Mouse (Mus musculus) heart, embryonic 14.5 days (tissue): ENCODE data around the gene Slco4a1. TPM values are rescaled to one million over a fixed set of nuclear protein-coding genes. Genes with fewer than 3 reads are reported as not detected.

Experiments used
- ATAC-seq: fragments of 200-750 bp; cut with Nextera tagmentation; 2 replicates; pipeline ENCODE4 v1.8.0; 2017; ENCODE audit warnings: low read depth, moderate TSS enrichment; ENCODE audit not compliant: insufficient number of reproducible peaks, insufficient read depth, low FRiP score
- H3K27ac ChIP-seq, 2 experiments: fragments of 200-500 bp in 1 of 2; fragments of 300-500 bp in 1 of 2; sonication (generic) in 1 of 2; replicated peaks in 1 of 2; 2 replicates each; pipeline ENCODE4 v1.5.1; 2012 to 2014; ENCODE audit warnings: low read depth in 2 of 2, low read length in 2 of 2, control low read depth in 1 of 2, mild to moderate bottlenecking in 1 of 2, mixed read lengths in 1 of 2; ENCODE audit not compliant: control insufficient read depth in 1 of 2, insufficient read depth in 1 of 2
- H3K27me3 ChIP-seq: fragments of 300-500 bp; sonication (generic); 2 replicates; pipeline ENCODE4 v1.6.1; 2014; ENCODE audit warnings: mild to moderate bottlenecking, low read length, control low read depth; ENCODE audit not compliant: control insufficient read depth, insufficient read depth
- H3K36me3 ChIP-seq: fragments of 300-500 bp; sonication (generic); 2 replicates; pipeline ENCODE4 v1.6.1; 2014; ENCODE audit warnings: mild to moderate bottlenecking, control low read depth, low read length, mixed read lengths; ENCODE audit not compliant: control insufficient read depth, insufficient read depth
- H3K4me1 ChIP-seq, 2 experiments: fragments of 200-500 bp in 1 of 2; fragments of 300-500 bp in 1 of 2; sonication (generic) in 1 of 2; 2 replicates each; pipeline ENCODE4 v1.6.1; 2012 to 2014; ENCODE audit warnings: low read length in 2 of 2, control low read depth in 1 of 2, mixed read lengths in 1 of 2; ENCODE audit not compliant: control insufficient read depth in 2 of 2, insufficient read depth in 2 of 2
- H3K4me2 ChIP-seq: fragments of 300-500 bp; sonication (generic); 2 replicates; pipeline ENCODE4 v1.6.1; 2014; ENCODE audit warnings: mild to moderate bottlenecking, low read length
- H3K4me3 ChIP-seq, 2 experiments: fragments of 200-500 bp in 1 of 2; fragments of 300-500 bp in 1 of 2; sonication (generic) in 1 of 2; 2 replicates each; pipeline ENCODE4 v1.5.1; 2012 to 2014; ENCODE audit warnings: low read length in 2 of 2, mild to moderate bottlenecking in 2 of 2, control low read depth in 1 of 2, low read depth in 1 of 2, moderate library complexity in 1 of 2; ENCODE audit not compliant: control insufficient read depth in 1 of 2, insufficient read depth in 1 of 2
- H3K9ac ChIP-seq: fragments of 300-500 bp; sonication (generic); 2 replicates; pipeline ENCODE4 v1.6.1; 2014; ENCODE audit warnings: mild to moderate bottlenecking, low read length
- H3K9me3 ChIP-seq: fragments of 300-500 bp; sonication (generic); 2 replicates; pipeline ENCODE4 v1.6.1; 2016; ENCODE audit warnings: low read length, control low read depth; ENCODE audit not compliant: control insufficient read depth
- WGBS: fragments of 180-500 bp; shearing (Covaris S2); extraction: QIAGEN DNeasy Blood & Tissue Kit; methylation state at CpG from one replicate; pipeline ENCODE4 v1.1.7; 2014; 5-methylcytosine and 5-hydroxymethylcytosine counted together
- polyA plus RNA-seq: library from polyadenylated mRNA; unstranded; fragments of >200 nt; fragmentation: Nextera tagmentation; extraction: Ambion mirVana; gene quantifications from 2 replicates; pipeline ENCODE4 v1.2.1, GENCODE M21; 2014

Gene Slco4a1
- polyA plus RNA-seq, 1 experiment from 2014 or later: 0.26 TPM

DNA sequence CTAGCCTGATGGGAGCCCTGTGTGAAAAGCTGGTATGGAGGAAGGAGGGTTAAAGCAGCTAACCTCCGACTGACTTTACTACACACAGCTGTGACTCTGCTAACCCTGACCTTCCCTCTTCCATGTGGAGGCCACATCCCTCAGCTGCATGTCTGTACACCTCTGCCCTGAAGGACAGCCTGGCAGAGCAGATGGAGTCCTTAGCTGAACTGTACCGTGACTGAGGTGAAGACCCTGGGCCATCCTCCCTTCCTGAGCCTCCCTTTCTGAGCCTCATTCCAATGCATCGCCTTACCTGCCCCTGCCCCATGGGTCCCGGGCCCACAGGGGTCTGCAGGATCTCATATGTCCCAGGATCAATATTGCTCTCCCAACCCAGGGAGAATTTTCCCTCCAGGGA, 28.8 kb downstream of the Slco4a1 start:
- ATAC-seq: no peak
- no peak overlapping the region for H3K4me2 ChIP-seq
- H3K27me3 ChIP-seq: peaks cover 32% of the 10 kb centered on the region
- 67% methylated on average over 4 of the region's 4 CpGs for WGBS
- no peak overlapping the region for H3K27ac ChIP-seq
- H3K4me1 ChIP-seq: no peaks in the 10 kb centered on the region; a peak in 1 of 4 replicates
- H3K36me3 ChIP-seq: no peaks in the 10 kb centered on the region
- no peak overlapping the region for H3K9ac ChIP-seq
- H3K4me3 ChIP-seq: no peak overlapping the region
- no peaks in the 10 kb centered on the region for H3K9me3 ChIP-seq

DNA sequence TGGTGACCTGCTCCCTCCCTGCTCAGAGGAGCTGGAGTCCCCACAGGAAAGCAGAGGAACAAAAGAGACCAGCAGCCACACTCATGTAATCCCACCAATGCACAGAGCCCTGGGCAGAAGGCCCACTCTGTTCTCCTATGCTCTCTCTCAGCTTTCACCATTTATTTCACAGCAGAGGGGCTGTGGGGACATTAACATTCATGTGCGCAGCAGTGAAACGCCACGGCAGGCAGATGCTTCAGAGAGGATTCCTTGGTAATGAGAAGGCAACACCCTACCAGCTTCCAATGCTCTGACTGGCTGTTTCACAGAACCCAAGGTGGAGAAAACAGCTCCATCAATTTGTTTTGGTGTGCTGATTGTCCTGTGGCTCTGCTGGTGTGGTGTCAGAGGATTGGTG, 29.3 kb downstream of the Slco4a1 start:
- H3K36me3 ChIP-seq: no peaks in the 10 kb centered on the region
- no peak overlapping the region for H3K27ac ChIP-seq
- ATAC-seq: no peak
- WGBS: 74% methylated on average over 3 of the region's 3 CpGs
- no peak overlapping the region for H3K4me3 ChIP-seq
- H3K9me3 ChIP-seq: no peaks in the 10 kb centered on the region
- H3K9ac ChIP-seq: no peak overlapping the region
- H3K4me1 ChIP-seq: no peaks in the 10 kb centered on the region; a peak in 1 of 4 replicates
- peaks cover 37% of the 10 kb centered on the region for H3K27me3 ChIP-seq
- H3K4me2 ChIP-seq: no peak overlapping the region

DNA sequence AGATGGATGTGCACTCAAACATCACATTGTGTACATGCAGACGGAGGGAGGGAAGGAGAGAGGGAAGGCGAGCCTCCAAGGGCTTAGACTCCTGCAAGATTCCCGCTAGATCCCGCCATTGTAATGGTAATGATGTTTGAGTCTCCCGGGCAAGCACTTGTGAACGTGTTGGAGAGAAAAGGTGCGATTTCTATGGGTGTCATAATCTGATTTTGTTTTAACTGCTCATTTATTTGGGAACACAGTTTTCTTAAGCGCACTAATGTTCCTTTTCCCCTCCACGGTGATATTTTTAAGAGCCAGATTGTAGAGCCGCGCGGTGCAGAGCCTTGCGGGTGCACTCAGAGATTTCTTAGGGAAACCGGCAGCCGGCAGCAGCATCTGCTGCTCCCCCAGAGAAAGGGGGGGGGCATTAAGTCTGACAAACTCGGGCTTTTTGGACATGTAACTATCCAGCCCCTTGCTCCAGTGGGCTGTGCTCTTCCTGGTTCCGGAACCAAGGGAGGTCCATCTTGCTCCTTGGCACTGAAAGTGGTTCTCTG, 32.2 kb downstream of the Slco4a1 start:
- Histone ChIP-seq H3K4me3 (no peak overlapping the region), H3K4me2 (no peak overlapping the region), H3K27ac (no peak overlapping the region), H3K27me3 (peaks cover 25% of the 10 kb centered on the region), H3K9me3 (no peaks in the 10 kb centered on the region), H3K4me1 (peaks cover 0 to 2% of the 10 kb centered on the region in 2 experiments; a peak in 1 of 4 replicates), H3K36me3 (no peaks in the 10 kb centered on the region), H3K9ac (no peak overlapping the region)
- WGBS: 18% methylated on average over 17 of the region's 17 CpGs
- no peak for ATAC-seq

DNA sequence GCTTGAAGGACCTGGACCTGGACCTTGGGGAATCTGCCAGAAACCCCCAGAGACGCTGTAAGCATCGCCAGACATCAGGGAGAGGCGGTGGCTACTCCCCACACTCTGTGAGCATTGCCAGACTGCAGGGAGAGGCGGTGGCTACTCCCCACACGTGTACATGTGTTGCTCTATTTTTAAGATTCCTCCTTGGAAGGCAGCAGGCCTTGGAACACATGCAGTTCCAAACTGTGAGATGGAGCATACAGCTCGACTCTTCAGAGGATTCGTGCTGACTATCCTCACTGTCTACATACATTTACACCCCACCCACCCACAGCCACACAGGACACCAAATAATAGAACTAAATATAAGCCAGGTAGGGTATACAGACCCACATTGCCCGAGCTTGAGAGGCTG, 39.9 kb downstream of the Slco4a1 start:
- H3K27ac ChIP-seq: no peak overlapping the region
- peaks cover 5 to 18% of the 10 kb centered on the region in 2 experiments; a peak in 3 of 4 replicates for H3K4me1 ChIP-seq
- no peak overlapping the region for H3K9ac ChIP-seq
- ATAC-seq: no peak
- no peak overlapping the region for H3K4me2 ChIP-seq
- no peaks in the 10 kb centered on the region for H3K9me3 ChIP-seq
- no peak overlapping the region for H3K4me3 ChIP-seq
- WGBS: 63% methylated on average over 8 of the region's 8 CpGs
- peaks cover 32% of the 10 kb centered on the region for H3K27me3 ChIP-seq
- H3K36me3 ChIP-seq: no peaks in the 10 kb centered on the region

DNA sequence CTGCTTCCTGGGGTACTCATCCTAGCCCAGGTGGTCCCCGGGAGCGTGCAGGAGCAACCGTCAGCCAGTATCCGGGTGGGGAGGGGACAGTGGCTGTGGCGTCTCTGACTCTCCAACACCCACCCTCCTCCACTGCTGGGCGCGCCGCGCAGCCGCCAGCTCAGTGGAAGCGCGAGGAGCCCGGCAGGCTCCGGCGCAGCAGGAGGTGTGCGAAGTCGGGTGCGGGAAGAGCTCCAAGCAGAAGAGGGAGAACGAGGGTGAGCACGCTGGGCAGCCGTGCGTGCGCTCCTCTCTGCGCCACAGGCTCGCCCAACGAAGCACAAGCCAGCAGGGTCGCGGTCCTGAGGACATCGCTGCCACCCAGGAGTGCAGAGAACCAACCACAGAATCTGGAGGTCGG, 43.7 kb downstream of the Slco4a1 start, which contains the start of gene Ntsr1:
Gene Ntsr1 (plus strand): TSS at position 236 of the 400 bp plus-strand sequence.
- ATAC-seq: no peak
- peaks cover 9 to 29% of the 10 kb centered on the region in 2 experiments for H3K4me1 ChIP-seq
- no peak within 1 kb of the TSS for H3K27ac ChIP-seq
- H3K27me3 ChIP-seq: peaks cover 44% of the 10 kb centered on the region
- no peaks in the 10 kb centered on the region for H3K9me3 ChIP-seq
- peak within 1 kb of the TSS; percentile 30; the same call in 1 of the 2 replicates for H3K9ac ChIP-seq
- H3K36me3 ChIP-seq: no peaks in the 10 kb centered on the region
- peak within 1 kb of the TSS; percentile 29 to 38 for H3K4me3 ChIP-seq
- 0% methylated on average over 29 of the region's 30 CpGs for WGBS
- peak within 1 kb of the TSS; percentile 68 for H3K4me2 ChIP-seq

DNA sequence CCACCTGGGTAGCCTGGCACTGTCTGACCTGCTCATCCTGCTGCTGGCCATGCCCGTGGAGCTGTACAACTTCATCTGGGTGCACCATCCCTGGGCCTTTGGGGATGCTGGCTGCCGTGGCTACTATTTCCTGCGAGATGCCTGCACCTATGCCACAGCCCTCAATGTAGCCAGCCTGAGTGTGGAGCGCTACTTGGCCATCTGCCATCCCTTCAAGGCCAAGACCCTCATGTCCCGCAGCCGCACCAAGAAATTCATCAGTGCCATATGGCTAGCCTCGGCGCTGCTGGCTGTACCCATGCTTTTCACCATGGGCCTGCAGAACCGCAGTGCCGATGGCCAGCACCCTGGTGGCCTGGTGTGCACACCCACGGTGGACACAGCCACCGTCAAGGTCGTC, 44.7 kb downstream of the Slco4a1 start:
- Histone ChIP-seq H3K36me3 (no peaks in the 10 kb centered on the region), H3K9ac (no peak overlapping the region)

DNA sequence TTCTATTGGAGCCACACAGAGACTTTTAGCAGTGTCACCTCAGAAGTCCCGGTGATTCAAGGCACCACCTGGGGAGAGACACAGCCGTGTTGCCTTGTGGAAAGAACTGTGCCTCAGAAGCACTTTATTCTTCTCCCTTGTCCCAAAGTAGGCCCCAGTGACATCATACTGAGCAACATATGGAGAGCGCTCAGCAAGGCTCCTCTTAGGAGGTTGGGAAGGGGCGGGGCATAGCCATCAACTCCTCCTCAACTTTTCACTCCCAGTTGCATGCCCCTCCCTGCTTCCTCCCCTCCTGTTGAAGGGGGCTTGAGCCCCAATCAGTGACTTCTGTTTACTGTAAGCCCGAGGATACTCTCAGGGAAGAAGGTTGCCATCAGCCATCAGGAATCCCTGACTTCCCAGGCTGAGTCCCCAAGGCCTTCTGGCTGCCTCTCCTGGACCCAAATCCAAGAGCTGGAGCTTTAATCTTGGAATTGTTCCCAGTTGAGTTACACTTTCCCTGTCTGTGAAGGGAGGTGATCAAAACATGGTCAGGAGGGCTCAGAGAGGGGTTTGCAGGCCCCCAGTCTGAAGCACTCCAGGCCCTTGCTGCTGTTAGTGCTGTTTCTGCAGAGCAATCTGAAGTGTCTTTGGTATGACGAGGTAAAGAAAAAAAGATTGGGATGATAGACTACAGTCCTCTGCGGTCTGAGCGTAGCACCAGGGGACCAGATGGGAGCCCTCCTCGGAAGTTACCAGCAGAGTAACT, 45.3 kb downstream of the Slco4a1 start:
- Histone ChIP-seq H3K4me2 (peak overlapping the region; percentile 16; the same call in 1 of the 2 replicates), H3K9me3 (no peaks in the 10 kb centered on the region), H3K9ac (no peak overlapping the region), H3K4me3 (no peak overlapping the region), H3K36me3 (no peaks in the 10 kb centered on the region), H3K27me3 (peaks cover 44% of the 10 kb centered on the region), H3K4me1 (peaks cover 9 to 29% of the 10 kb centered on the region in 2 experiments), H3K27ac (no peak overlapping the region; a peak in 1 of 4 replicates)
- 30% methylated on average over 9 of the region's 9 CpGs for WGBS
- no peak; the same call in 1 of the 2 replicates for ATAC-seq

More for the DNA sequence above, 44.7 kb downstream of the Slco4a1 start:
- Histone ChIP-seq H3K9me3 (no peaks in the 10 kb centered on the region), H3K27ac (no peak overlapping the region; a peak in 1 of 4 replicates), H3K4me3 (no peak overlapping the region), H3K4me2 (peak overlapping the region; percentile 68), H3K27me3 (peaks cover 44% of the 10 kb centered on the region), H3K4me1 (peaks cover 9 to 29% of the 10 kb centered on the region in 2 experiments)
- no peak for ATAC-seq
- WGBS: 35% methylated on average over 13 of the region's 13 CpGs
